Mouse (Mus musculus) common myeloid progenitor, adult 5-6 weeks (primary cell): Measurements from ENCODE around the gene Dusp7. TPM values are rescaled to one million over a fixed set of nuclear protein-coding genes. Genes with fewer than 3 reads are reported as not detected.

Experiments
- ATAC-seq: replicated peaks from 2 replicates; pipeline ENCODE4 v1.8.0; 2016; ENCODE audit warnings: low read depth, mild to moderate bottlenecking, moderate TSS enrichment, inconsistent platforms; ENCODE audit not compliant: poor library complexity, severe bottlenecking
- total RNA-seq: library from RNA; stranded (forward); fragments of 200-1000, 187-1606 nt; gene quantifications from 2 replicates; pipeline ENCODE4 v1.2.3, GENCODE M21; 2017

Gene Dusp7
- total RNA-seq, 1 experiment from 2014 or later, result 10.1 TPM

DNA sequence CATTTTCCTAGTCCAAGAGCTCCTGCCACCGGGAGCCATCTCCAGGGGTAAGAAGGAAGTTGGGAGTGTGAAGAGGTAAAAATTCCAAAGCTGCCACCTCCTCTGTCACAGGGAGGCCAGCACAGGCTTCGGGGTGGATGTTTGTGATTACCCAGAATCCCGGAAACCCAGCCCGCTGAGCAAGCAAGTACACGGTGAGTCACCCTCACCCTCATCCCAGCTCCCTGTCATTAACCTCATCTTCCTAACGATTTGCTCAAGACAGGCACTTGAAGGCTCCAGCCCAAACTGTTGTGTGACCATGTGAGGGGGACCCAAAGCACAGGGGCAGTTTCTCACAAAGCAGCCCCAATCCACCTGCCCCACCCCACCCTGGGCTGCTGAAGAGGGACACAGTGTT is 14.7 kb upstream of the Dusp7 start:
- no peak for ATAC-seq

DNA sequence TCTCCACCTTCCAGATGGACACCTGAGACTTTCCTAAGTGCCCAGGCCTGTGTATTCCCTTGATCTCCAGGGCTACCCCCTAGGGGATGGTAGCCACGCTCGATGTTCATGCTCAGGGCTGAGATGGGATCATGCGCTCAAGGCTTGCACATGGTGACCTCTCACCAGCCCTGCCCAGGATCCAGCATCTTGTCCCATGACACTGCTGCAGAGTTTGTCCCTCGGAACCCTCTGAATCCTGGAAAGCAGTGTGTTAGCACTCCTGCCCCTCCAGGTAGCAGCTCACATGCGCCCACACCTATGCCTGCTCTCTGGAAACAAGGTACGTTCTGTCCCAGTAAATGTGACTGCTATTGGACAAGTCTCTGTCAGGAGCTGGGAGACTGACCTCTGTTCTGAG is 13.6 kb upstream of the Dusp7 start:
- no peak for ATAC-seq

DNA sequence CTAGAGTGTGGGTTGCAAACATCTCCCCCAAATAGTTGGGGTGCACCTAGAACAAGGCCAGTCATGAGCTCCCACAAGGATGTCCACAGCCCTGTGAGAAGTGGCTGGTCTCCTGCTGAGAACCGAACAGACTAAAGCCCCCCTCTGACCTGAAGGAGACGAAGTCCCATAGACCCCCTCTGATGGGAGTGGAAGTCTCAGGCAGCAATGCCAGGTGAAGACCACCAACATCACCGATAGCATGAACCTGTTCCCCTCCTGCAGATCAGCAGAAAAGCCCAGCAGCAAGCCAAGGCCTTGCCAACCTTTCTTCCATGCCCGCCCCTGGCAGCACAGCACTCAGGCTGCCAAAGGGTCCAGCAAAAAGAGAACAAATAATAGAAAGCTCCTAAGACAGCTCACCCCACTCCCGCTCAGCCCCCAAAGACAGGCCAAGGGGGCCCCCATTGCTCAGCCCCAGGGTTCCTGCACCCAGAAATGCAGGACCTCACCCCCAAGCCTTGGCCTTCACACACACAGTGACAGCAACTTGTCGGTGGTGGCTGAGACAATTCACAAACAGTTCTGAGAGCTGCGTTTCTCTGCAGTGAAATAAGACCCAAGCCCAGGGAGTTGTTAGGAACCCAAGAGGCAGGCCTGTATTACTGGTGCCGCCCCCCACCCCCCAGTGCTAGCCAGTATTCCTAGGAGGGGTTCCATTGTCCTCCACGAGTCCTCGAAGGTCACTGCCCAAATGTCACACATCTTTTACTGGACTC is 13.0 kb upstream of the Dusp7 start:
- no peak for ATAC-seq

DNA sequence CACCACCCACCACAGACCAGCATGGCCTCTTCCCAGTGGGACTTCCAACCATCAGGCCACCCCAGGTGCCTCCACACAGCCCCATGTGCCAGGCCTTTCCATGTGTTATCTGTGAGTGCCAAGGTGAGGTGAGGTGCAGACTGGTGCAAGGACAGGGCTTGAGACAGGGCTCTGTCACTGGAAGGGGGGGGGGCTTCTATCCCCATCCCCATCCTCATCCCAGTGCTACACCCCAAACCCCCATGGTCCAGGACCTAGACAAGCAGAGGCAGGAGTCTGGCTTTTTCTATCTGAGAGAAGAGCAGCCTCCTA is 12.5 kb upstream of the Dusp7 start:
- no peak for ATAC-seq

DNA sequence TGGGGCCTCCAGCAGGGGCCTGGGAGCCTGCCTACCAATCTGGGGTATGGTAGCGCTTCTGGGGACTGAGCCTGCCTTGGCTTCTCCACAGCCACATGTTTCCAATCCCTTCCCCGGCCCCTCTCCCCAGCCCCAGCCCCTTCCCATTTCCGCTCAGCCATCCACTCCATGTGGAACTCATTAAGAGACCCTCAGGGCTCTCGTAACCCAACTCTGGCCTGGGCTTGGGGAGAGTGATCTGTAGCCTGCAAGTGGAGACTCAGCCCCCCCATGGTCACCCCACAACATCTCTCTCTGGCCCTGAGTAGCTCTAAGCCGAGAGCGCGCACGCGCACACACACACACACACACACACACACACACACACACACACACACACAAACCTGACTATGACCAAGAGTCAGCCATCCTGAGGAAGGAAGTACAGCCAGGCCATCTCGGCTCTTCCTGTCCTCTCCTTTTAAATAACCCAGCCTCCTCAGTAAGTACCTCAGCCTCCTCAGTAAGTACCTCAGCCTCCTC is 12.0 kb upstream of the Dusp7 start:
- peak; percentile 30 for ATAC-seq

DNA sequence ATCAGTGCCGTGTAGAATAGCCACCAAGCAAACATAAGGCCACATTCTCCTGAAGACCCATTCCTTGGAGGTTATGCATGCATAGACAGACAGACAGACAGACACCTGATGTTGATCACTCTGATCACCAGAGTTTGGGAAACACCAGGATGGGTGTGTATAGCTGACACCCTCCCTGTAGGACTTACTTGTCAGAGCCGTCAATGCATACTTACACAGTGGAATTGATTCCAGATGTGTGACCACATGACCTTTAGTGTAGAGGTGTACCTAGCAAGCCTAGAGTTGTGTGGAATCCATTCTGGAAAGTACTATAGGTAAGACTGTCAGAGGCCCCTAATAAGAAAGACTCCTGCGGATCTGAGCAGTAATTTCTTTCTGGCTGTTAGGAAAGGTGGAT is 11.3 kb upstream of the Dusp7 start:
- ATAC-seq, result no peak

DNA sequence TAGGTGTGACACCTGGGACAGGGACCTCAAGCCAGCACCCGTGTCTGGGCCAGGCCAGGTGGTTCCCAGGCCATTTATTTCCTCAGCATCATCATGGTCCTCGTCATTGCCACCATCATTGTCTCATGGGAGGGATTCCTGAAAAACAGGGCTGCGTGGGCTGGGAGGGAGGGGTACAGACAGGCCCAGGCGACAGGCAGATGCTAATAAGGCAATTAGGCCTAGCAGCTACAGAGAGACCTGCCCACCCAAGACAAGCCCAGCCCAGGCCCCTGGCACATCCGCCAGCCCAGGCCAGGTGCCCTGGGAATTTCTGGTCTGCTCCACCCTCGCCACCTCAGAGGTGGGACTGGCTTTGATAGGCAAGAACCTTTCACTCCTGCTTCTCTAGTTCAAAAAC is 9.1 kb upstream of the Dusp7 start:
- no peak for ATAC-seq

DNA sequence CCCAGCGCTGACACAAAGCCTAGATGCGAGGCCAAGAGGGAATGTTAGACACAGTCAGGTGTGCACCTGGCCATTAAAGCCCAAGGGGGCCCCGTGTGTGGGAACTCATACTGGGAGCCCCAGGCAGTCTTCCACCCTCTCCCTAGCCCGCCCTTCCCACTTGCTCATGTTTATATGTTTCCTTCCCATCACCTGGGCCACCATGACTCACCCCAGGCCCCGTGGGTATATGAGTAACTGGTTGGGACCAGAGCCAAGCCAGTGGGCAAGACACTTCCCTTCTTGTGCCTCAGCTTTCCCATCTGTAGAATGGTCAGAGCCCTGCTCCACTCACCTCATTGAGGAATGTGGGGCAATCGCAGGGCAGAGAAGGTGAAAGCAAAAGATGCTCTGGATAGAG is 7.3 kb upstream of the Dusp7 start:
- ATAC-seq, result no peak

DNA sequence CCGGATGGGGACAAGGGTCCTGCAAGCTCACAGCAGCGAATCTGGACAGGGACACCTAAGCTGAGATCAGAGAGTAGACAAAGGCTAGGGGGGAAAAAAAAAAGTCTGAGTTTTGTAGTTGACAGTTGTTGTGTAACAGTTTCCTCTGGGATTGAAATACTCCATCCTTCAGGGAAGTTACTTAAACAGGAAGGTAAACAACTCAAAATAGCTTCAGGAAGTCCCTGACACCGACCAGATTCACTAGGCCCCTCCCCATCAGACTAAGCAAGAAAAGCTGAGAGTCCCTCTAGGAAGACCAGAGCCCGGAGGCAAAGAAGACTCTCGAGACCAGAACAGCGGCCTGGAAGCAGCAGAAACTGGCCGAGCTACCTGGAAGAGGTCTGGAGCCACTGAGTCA is 3.1 kb upstream of the Dusp7 start:
- ATAC-seq, result no peak

DNA sequence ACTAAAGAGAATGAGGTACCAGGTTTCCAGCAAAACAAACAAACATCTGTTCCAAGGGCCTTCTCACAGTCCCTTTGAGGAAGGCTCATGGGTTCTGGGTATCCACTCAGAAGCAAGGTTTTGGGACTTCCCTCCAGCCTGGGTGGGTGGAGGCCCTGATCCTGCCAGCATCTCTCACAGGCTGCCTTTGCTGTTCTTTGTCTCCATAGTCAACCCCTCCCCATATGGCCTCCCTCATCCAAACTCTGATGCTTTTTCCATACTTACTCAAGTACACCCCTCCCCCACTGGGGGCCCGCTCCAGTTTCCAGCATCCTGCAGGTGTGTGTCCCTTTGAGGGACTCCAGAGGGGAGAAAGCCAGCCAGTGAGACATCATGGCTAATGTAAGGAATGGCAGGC is 2.2 kb upstream of the Dusp7 start:
- no peak for ATAC-seq

DNA sequence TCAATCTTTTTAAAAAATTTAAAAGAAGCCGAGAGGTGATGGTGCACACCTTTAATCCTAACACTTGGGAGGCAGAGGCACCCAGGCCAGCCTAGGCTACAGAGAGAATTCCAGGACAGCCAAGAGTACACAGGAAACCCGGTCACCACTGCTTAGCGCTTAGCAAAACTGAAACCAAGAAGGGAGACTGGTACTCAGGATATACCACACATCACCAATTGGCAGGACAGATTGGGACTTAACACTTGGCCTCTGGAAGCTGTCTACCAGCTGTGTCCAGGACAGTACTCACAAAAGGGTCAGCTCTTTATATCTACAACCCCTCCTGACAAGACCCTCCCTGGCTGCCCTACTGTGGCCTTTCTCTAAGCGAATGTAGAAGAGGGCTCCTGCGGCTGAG is 1.4 kb upstream of the Dusp7 start:
- no peak for ATAC-seq

DNA sequence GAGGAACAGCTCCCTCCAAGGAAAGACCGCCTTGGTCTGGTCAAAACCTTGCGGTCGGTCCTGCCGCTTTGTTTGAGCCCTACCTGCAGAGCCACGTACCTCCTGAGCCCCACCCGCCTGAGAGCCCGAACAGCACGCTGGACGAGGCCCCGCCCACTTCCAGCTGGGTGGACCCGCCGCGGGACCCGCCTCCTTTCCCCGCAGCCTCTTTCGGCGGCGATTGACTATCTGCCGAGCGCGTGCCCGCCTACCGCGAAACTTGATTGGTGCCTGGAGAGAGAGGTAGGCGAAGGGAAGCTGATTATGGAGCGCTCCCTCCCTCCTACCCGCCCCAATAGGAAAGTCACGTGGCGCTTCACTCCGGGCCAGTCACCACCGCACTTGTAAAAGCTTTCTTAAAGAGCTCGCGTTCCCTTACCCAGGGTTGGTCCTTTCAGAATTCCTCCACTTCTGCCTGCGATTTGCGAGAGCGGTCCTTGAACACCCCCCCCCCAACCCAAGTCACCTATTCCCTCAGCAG is 780 bp upstream of the Dusp7 start:
- peak; percentile 86 for ATAC-seq

DNA sequence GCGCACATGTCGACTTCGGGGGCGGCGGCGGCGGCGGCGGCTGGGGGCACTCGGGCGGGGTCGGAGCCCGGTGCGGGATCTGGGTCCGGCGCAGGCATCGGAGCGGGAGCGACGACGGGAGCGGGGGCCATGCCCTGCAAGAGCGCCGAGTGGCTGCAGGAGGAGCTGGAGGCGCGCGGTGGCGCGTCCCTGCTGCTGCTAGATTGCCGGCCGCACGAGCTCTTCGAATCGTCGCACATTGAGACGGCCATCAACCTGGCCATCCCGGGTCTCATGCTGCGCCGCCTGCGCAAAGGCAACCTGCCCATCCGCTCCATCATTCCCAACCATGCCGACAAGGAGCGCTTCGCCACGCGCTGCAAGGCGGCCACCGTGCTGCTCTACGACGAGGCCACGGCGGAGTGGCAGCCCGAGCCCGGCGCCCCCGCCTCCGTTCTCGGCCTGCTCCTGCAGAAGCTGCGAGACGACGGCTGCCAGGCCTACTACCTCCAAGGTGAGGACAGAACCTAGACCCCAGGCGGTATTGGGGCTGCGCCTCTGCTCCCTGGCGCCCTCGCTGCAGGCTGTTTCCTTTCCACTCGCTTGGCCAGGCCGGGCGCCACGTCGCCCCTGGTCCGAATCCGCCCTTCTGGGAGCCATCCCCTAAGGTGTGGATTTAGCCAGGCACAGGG is 534 bp downstream of the Dusp7 start:
- no peak; the same call in 1 of the 2 replicates for ATAC-seq

DNA sequence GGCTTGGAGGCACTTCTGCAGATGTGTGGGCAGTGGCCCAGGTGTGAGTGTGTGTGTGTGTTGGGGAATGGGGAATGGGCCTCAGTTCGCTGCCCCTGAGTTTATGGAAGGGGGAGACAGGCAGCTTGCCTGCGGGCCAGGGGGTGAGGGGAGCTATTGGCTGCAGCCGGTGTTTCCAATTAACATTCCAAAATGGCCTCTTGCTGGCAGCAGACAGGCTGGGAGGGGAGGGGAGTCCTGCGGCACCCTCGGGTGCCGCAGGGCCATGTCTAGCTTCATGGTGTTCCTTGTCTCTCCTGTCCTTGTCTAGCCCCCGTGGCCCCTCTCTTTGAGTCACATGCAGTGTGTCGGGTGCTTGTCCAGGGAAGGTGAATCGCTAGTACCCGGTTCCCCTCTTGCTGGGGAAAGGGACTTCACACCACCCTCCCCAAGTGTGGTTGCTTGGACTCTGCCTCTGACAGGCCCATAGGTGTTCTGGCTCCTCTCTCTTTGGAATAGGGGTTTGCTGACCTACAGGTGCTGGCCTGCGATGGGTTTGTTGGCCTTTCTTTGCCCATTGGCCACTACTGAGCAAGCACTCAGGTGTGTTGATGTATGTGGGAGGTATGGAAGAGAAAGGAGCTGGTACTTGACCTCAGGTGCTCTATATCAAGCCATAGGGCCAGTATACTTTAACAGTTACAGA is 1.5 kb downstream of the Dusp7 start:
- no peak for ATAC-seq

DNA sequence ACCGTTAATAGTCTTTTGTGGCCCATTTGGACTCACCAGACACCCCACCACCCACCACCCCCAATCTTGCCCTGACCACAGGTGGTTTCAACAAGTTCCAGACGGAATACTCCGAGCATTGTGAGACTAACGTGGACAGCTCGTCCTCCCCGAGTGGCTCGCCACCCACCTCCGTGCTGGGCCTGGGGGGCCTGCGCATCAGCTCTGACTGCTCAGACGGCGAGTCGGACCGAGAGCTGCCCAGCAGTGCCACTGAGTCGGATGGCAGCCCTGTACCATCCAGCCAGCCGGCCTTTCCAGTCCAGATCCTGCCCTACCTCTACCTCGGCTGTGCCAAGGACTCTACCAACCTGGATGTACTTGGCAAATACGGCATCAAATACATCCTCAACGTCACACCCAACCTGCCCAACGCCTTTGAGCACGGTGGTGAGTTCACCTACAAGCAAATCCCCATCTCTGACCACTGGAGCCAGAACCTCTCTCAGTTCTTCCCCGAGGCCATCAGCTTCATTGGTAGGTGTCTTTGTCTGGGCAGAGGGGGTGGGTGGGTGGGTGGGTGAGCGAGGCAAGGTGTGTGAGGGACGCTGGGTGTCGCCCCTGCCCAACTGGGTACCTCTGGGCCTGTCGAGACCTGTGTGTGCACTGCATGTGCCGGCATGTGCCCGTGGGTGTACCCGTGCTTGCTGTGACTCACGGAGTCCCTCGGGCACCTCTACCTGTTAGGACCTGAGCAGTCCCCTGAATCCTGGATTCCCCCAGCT is 2.4 kb downstream of the Dusp7 start:
- no peak for ATAC-seq

DNA sequence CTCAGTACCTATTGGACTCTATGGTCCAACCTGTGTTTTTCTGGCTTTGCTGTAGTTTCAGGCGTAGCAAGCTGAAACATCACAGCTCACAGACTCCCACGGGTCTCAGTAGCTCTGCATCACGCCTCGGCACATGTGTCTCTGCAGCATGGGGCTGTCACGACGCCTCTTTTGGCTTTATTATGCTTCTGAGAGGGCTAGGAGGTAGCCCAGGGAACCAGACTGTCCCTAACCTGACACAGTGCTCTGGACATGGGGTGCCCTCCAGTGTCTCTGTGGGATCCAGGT is 2.9 kb downstream of the Dusp7 start:
- no peak for ATAC-seq

DNA sequence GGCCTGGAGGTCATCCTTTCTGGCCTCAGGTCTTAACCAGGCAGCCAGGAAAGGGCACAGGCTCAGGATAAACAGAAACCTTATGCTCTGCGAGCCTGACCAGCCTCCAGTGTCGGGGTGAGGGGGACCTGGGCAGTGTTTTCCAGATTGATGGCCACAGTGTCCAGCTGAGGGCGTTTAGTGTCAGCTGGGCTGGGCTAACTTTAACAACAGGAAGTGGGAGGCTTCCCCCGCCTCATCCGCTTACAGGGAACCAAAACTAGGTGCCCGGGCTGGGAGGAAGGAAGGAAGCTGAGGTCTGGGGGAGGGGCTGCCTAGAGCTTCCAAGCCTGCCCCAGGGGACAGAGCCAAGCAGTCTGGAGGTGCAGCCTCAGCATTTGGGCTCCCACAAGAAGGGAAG is 3.3 kb downstream of the Dusp7 start:
- ATAC-seq, result peak; percentile 51

DNA sequence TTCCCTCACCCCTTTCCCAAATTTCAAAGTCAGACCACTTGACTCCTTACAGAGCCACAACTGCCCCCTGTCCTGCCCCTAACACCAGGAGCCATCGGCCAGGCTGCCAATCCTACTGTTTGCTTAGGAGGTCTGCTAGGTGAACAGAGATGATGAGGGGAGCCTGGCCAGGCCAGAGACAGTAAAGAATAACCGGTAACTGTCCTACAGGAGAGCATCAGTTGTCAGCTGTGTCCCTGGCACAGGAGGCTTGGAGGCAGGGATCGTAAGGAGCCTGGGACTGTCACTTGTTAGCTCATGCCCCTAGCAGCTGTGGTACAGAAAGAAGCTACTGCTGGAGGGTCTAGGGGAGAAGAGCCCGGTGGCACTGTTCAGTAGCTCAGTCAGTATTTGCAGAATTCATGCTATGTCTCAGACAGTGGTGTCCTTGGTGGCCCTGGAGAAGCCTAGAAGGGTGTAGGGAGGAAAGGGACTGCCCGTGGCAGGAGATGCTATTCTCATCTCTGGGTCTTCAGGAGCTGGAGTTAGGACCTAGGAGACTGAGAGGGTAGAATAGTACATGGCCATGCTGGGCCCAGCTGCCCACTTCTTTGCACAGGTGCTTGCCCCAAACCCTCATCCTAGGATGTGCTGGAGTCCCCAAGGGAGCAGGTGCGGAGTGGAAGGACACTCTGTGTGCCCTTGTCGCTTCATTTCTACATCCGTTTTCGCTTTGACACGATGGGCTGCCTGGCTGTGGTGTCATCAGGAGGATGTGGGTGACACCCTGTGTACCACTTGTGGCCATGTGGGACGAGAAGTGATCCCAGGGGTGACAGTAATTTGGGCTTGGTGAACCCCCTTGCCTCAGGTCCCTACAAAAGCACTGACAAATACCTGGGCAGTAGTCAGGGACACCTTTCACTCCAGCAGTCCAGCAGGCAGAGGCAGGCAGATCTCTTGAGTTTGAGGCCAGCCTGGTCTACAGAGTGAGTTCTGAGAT is 4.3 kb downstream of the Dusp7 start:
- ATAC-seq, result no peak

DNA sequence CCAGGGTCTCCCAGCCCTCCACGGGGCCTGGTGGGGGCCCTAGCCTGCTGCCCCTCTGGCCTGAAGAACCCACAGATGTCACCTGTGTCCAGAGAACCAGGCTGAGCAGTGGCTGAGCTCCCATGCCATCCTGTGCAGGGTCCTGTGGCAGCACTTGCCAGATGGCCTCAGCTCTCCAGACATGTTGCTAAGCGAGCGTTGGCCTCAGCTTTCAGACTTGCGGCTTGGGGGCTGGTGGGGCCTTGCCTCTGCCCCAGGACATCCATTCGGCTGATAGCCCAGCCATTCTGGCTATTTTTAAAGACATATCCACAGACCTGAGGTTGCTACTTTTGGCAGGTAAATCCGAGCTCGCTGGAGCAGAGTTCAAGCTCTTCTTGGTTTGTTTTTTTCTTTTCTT is 5.5 kb downstream of the Dusp7 start:
- ATAC-seq, result no peak
